Mouse (Mus musculus): ENCODE data around the gene Pmepa1. TPM values are rescaled to one million over a fixed set of nuclear protein-coding genes. Genes with fewer than 3 reads are reported as not detected.

Pmepa1 gene
- polyA plus RNA-seq, 1 experiment = not detected

- 62% methylated on average over 12 of the region's 12 CpGs for WGBS
- peaks cover 49% of the 10 kb centered on the region for H3K4me1 ChIP-seq (ENCODE audit: control insufficient read depth, insufficient read depth, low read length)
- TF ChIP-seq POLR2A (IDR thresholded peaks at IDR 0.05; ENCODE audit: insufficient read depth, low read depth, low read length) = no peak
- H3K4me3 ChIP-seq (ENCODE audit: insufficient read depth, low read depth, low read length) = no peak overlapping the region
- H3K27ac ChIP-seq (ENCODE audit: insufficient read depth, low read depth, low read length) = no peak overlapping the region
Observed at GRCm38 (mm10) chr2:173242874-173243273, 33.5 kb downstream of the Pmepa1 start.

- Histone ChIP-seq H3K4me3 (ENCODE audit: insufficient read depth, low read depth, low read length) (no peak overlapping the region), H3K4me1 (ENCODE audit: control insufficient read depth, insufficient read depth, low read length) (peaks cover 52% of the 10 kb centered on the region), H3K27ac (ENCODE audit: insufficient read depth, low read depth, low read length) (no peak overlapping the region)
- TF ChIP-seq CTCF (IDR thresholded peaks at IDR 0.05; ENCODE audit: insufficient read depth, low read depth, low read length) = no peak
- TF ChIP-seq POLR2A (IDR thresholded peaks at IDR 0.05; ENCODE audit: insufficient read depth, low read depth, low read length) = no peak
- 77% methylated on average over 9 of the region's 9 CpGs for WGBS
Observed at GRCm38 (mm10) chr2:173240738-173241137, 35.6 kb downstream of the Pmepa1 start.

GRCm38 (mm10) chr2:173238522-173238921 is 37.8 kb downstream of the Pmepa1 start:
- peaks cover 60% of the 10 kb centered on the region for H3K4me1 ChIP-seq (ENCODE audit: control insufficient read depth, insufficient read depth, low read length)
- TF ChIP-seq POLR2A (IDR thresholded peaks at IDR 0.05; ENCODE audit: insufficient read depth, low read depth, low read length) = no peak
- no peak for TF ChIP-seq CTCF (IDR thresholded peaks at IDR 0.05; ENCODE audit: insufficient read depth, low read depth, low read length)
- H3K4me3 ChIP-seq (ENCODE audit: insufficient read depth, low read depth, low read length) = no peak overlapping the region
- 64% methylated on average over 14 of the region's 14 CpGs for WGBS
- H3K27ac ChIP-seq (ENCODE audit: insufficient read depth, low read depth, low read length) = no peak overlapping the region

GRCm38 (mm10) chr2:173235435-173236332 is 40.6 kb downstream of the Pmepa1 start:
- 71% methylated on average over 8 of the region's 8 CpGs for WGBS

GRCm38 (mm10) chr2:173232766-173233099 is 43.6 kb downstream of the Pmepa1 start:
- TF ChIP-seq CTCF (IDR thresholded peaks at IDR 0.05; ENCODE audit: insufficient read depth, low read depth, low read length) = no peak
- no peak for TF ChIP-seq POLR2A (IDR thresholded peaks at IDR 0.05; ENCODE audit: insufficient read depth, low read depth, low read length)

More at GRCm38 (mm10) chr2:173235435-173236332, 40.6 kb downstream of the Pmepa1 start:
- TF ChIP-seq POLR2A (IDR thresholded peaks at IDR 0.05; ENCODE audit: insufficient read depth, low read depth, low read length) (no peak), CTCF (IDR thresholded peaks at IDR 0.05; ENCODE audit: insufficient read depth, low read depth, low read length) (no peak)
- Histone ChIP-seq H3K27ac (ENCODE audit: insufficient read depth, low read depth, low read length) (no peak overlapping the region), H3K4me1 (ENCODE audit: control insufficient read depth, insufficient read depth, low read length) (peaks cover 50% of the 10 kb centered on the region), H3K4me3 (ENCODE audit: insufficient read depth, low read depth, low read length) (no peak overlapping the region)

GRCm38 (mm10) chr2:173232065-173232765 is 44.1 kb downstream of the Pmepa1 start:
- Histone ChIP-seq H3K4me1 (ENCODE audit: control insufficient read depth, insufficient read depth, low read length) (peaks cover 38% of the 10 kb centered on the region), H3K27ac (ENCODE audit: insufficient read depth, low read depth, low read length) (no peak overlapping the region), H3K4me3 (ENCODE audit: insufficient read depth, low read depth, low read length) (no peak overlapping the region)
- 83% methylated on average over 22 of the region's 22 CpGs for WGBS
- TF ChIP-seq POLR2A (IDR thresholded peaks at IDR 0.05; ENCODE audit: insufficient read depth, low read depth, low read length) = no peak
- TF ChIP-seq CTCF (IDR thresholded peaks at IDR 0.05; ENCODE audit: insufficient read depth, low read depth, low read length) = no peak

More at GRCm38 (mm10) chr2:173232766-173233099, 43.6 kb downstream of the Pmepa1 start:
- Histone ChIP-seq H3K4me3 (ENCODE audit: insufficient read depth, low read depth, low read length) (no peak overlapping the region), H3K27ac (ENCODE audit: insufficient read depth, low read depth, low read length) (no peak overlapping the region), H3K4me1 (ENCODE audit: control insufficient read depth, insufficient read depth, low read length) (peaks cover 41% of the 10 kb centered on the region)
- WGBS = 91% methylated on average over 8 of the region's 8 CpGs

GRCm38 (mm10) chr2:173229578-173230224 is 46.6 kb downstream of the Pmepa1 start:
- H3K4me1 ChIP-seq (ENCODE audit: control insufficient read depth, insufficient read depth, low read length) = peaks cover 24% of the 10 kb centered on the region
- no peak overlapping the region for H3K27ac ChIP-seq (ENCODE audit: insufficient read depth, low read depth, low read length)
- 15% methylated on average over 10 of the region's 10 CpGs for WGBS
- H3K4me3 ChIP-seq (ENCODE audit: insufficient read depth, low read depth, low read length) = no peak overlapping the region
- TF ChIP-seq CTCF (IDR thresholded peaks at IDR 0.05; ENCODE audit: insufficient read depth, low read depth, low read length) (peak; percentile 91), POLR2A (IDR thresholded peaks at IDR 0.05; ENCODE audit: insufficient read depth, low read depth, low read length) (no peak)

- Histone ChIP-seq H3K4me1 (ENCODE audit: control insufficient read depth, insufficient read depth, low read length) (peaks cover 14% of the 10 kb centered on the region), H3K4me3 (ENCODE audit: insufficient read depth, low read depth, low read length) (no peak overlapping the region), H3K27ac (ENCODE audit: insufficient read depth, low read depth, low read length) (no peak overlapping the region)
- WGBS = 99% methylated on average over 8 of the region's 8 CpGs
- no peak for TF ChIP-seq CTCF (IDR thresholded peaks at IDR 0.05; ENCODE audit: insufficient read depth, low read depth, low read length)
- TF ChIP-seq POLR2A (IDR thresholded peaks at IDR 0.05; ENCODE audit: insufficient read depth, low read depth, low read length) = no peak
Observed at GRCm38 (mm10) chr2:173228567-173228966, 47.8 kb downstream of the Pmepa1 start.

Measured in olfactory bulb, adult 2 months (tissue).